Mouse (Mus musculus): ENCODE results near the gene Morc3.

The Morc3 gene

DNA sequence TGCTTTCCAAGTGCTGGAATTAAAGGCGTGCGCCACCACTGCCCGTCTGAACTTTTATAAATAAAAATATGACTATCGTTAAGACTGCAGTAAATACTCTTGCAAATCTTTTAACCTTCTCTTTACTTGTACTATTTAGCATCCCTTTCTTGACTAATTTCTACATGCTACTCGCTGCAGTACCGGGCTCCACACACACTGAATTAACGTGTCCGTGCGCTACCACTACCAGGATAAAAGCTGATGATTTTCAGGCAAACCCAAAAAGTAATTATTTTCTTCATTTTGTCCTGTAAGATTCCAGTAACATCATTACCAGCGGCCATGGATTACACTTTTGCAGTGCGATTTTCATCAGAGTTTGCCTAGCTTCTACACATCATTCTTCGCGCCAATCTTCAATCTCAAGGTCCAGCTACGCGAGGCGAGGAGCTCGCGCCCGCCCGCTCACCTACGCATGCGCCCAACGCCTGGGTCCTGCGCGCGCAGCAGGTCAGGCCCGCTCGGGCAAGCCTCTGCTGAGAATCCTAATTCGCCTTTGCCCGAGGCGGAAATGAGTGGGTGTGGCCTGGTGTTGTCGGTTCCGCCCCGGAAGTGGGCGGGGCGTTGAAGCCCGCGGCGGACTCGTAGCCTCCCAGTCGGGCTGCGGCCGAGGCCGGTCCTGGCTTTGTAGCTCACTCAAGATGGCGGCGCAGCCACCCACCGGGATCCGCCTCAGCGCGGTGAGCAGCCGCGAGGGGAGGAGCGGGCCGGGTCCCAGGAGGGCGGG lies at the start of gene Morc3:
Morc3 (plus strand) TSS at position 495 of the 769 bp plus-strand sequence.
- peak; percentile 100 for DNase-seq

GRCm38 (mm10) chr16:93784175-93784574 lies 47.7 kb upstream of the Morc3 start:
- DNase-seq = no peak

- DNase-seq = peak; percentile 61 to 78
These were observed 46.1 kb upstream of the Morc3 start for GRCm38 (mm10) chr16:93785805-93786204.

- DNase-seq = no peak
These were observed 43.5 kb upstream of the Morc3 start for GRCm38 (mm10) chr16:93788388-93788787.

GRCm38 (mm10) chr16:93788881-93789280 lies 43.0 kb upstream of the Morc3 start:
- no peak for DNase-seq

DNA sequence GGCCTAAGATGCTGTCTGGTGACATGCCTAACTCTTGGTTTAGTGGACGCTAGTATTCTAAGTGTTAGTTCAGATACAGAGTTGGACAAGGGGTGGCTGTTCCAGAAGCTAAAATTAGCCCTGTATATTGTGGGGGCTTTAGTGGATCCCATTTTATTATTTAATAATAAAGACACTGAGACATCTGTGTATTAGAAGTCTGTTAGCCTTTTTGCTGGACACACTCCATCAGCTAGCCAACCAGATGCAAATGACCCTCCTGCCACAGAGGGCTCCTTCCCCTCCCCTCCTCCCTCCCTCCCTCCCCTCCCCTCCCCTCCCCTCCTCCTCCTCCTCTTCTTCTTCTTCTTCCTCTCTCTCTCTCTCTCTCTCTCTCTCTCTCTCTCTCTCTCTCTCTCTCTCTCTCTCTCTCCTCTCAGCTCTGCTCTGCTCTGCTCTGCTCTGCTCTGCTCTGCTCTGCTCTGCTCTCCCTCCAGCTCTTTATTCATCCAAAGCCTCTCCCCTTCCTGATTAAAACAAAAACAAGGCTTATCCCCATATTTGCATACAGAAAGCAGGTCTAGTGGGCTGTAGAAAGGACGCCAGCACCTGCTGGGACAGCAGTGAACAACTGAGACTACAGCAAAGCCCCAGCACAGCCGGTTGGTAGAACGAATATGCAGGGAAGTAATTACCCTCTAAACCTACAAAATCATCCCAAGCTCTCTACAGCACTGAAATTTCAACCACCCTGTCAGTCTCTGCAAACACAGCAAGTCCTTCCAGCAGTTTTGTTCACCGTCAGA lies 41.8 kb upstream of the Morc3 start:
- no peak for DNase-seq

GRCm38 (mm10) chr16:93792981-93793630 lies 38.8 kb upstream of the Morc3 start:
- DNase-seq = no peak

GRCm38 (mm10) chr16:93794845-93795244 lies 37.1 kb upstream of the Morc3 start:
- DNase-seq = no peak

DNA sequence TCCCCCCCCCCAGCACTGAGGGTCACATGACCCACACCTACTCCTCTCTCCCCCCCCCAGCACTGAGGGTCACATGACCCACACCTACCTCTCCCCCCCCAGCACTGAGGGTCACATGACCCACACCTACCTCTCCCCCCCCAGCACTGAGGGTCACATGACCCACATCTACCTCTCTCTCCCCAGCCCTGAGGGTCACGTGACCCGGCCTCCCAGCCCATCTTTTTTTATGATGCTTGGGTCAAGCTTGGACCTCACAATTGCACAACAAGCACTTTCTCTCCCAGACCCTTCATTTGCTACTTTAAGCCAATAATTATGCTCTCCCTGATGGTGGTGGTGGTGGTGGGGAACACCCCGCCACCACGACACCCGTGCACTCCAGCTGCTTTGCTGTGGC lies 36.5 kb upstream of the Morc3 start:
- DNase-seq = no peak

- peak; percentile 38 to 67 for DNase-seq
These were observed 34.7 kb upstream of the Morc3 start for GRCm38 (mm10) chr16:93797021-93797840.

DNA sequence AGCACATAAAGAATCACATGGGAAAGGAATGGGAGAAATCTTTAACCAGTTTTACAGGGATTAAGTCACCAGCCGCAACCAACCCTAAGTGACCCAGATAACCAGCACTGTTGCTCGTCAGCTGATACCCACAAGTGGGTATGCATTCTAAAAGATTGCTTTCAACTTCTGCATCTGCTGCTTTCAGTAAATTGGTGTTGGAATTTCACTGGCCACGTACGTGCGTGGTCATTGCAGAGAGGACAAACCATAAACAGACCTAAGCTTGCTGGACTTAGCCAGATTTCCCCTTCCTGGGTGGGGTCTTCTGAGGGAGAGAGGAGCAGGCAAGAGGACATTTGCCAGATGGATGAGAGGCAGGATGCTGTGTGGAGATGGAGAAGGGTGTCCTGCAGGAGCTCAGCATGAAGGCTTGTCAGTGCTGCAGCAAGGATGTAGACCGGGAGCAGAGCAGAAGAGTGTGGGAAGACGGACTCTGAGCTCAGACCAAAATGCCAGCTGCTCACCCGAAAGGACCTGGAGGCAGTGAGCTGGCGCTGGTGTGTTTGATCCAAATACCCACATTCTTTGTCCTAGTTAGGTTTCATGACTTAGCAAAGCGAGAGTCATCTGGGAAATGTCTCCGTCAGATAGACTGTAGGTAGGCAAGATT lies 34.0 kb upstream of the Morc3 start:
- no peak for DNase-seq

DNA sequence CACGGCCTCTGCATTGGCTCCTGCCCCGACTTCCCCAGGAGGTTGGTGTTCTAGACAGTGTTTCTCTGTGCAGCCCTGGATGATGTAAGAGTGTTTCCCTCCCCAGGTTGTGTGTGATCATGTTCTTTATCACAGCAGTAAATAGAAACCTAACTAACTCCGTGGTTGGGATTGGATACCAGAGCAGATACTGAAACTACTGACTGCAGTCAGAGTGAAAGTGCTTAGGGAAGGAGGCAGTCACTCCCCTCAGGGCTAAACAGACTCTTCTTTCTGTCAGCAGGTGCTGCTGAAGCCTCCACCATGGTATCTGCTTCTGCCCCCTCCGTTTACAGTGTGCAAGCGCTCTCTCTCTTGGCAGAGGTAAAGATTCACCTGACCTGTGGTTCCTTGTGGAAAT lies 33.3 kb upstream of the Morc3 start:
- DNase-seq = no peak

DNA sequence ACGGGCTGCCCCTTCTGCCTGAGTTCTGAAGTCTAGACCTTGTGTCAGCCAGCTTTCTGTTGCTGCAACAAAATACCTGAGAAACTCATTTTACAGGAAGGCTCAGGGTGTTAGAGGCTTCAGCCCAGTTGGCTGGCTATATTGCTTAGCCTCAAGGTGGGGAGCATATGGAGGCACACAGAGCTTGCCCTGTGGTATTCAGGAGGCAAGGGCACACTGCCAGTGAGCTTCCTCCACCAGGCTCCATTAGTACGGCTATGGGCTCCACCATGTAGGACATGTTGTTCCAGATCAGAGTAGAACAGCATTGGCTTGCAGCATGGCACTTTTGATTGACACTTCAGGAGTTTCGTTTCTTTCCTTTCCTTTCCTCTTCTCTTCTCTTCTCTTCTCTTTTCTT lies 32.9 kb upstream of the Morc3 start:
- DNase-seq = no peak

DNA sequence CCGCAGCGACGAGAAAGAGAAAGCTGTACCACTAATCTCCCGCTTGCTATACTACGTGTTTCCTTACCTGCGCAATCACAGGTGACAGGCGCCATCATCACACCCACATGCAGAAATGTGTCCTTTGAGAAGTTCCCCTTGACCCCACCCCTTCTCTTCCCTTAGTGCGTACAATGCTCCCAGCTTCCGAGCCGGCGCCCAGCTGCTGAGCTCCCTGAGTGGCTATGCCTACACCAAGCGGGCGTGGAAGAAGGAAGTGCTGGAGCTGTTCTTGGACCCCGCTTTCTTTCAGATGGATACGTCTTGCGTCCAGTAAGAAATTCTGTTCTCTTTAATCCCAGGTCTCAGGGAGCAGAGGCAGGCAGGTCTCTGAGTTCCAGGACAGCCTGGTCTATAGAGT lies 32.0 kb upstream of the Morc3 start:
- DNase-seq = no peak

GRCm38 (mm10) chr16:93807167-93807566 lies 24.8 kb upstream of the Morc3 start:
- no peak for DNase-seq

GRCm38 (mm10) chr16:93807961-93808554 lies 23.9 kb upstream of the Morc3 start:
- DNase-seq = peak; percentile 58 to 83

- DNase-seq = peak; percentile 87
These were observed 15.8 kb upstream of the Morc3 start for GRCm38 (mm10) chr16:93815856-93816736.

GRCm38 (mm10) chr16:93816861-93817260 lies 15.1 kb upstream of the Morc3 start:
- peak in 1 of 2 experiments; percentile 38 for DNase-seq

DNA sequence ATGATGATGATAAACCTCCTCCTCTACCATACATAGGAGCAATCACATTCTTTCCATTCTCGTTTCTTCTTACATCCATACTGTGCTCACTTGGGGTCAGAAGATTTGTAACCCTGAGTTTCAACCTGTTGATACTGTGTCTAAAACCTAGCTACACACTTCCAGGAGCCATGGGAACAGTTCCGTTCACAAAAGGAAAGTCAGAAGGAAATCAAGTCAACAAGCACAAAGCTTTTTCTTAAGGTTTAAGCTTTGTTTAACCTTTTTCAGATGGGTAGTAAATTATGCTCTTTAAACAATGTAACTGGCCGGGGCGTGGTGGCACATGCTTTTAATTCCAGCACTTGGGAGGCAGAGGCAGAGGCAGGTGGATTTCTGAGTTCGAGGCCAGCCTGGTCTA lies 14.6 kb upstream of the Morc3 start:
- DNase-seq = no peak

DNA sequence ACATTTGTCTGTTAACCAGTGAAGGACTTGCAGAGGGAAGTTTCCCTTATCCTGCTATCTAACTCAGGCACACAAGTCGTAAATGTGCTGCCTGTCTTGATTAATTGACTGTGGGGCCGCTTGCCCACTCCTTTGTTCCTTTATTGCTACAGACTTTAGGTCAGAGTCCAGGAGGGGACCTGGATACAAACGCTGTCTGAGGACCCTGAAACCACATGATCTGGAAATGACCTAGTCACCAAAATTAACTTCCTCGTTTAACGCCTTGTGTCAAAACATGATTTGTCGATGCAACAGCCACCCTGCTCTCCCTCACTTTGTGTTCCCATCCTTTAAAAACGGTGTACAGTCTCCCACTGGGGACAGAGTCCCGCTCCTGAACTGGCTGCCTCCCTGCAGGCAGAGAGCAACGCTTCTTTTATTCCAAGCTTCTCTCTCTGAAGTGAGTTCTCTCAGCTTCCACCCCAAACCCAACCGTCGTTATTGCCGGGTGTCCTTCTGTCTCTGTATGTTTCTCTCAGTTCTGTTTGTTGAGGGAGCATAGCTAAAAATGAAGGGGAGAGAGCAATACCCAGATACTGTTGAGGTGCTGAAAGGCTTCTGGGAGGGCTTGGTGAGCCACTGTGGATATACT lies 13.1 kb upstream of the Morc3 start:
- peak in 1 of 2 experiments; percentile 11 for DNase-seq
